Mouse (Mus musculus): ENCODE measurements at regions not wholly inside any gene's neighbourhood (a gene's known extent, or its start where the extent isn't known, plus 50 kb on each side); places are given as distances from the start of the nearest gene placed in this dataset.

DNA sequence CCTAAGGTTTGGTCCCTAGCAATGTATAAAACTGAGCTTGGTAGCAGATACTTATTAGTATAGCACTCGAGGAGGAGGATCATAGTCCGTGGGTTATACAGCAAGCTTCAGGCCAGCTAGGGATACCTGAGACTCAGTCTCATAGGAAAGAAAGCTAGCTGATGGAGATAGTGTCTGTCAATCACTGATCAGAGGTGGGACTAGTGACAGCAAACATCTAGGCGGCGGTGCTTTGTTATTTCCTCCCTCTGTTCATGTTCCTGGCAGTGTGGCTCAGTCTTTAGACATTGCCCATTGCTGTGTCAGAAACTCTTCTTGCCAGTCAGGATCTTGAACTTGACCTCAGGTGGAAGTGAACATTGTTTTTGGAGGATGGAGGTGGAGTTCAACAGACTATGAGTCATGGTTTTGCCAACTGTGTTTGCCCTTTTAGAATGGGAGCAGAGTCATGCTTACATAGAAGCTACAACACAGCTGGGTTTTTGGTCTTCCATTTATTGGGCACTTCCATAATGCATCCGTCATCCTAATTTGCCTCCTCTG lies 1315.8 kb upstream of the A1bg start:
- no peaks in the 10 kb centered on the region for H3K27me3 ChIP-seq (replicated peaks)
- 81% methylated on average over 5 of the region's 5 CpGs for WGBS
- H3K36me3 ChIP-seq: no peaks in the 10 kb centered on the region
- H3K9ac ChIP-seq: no peak overlapping the region
- H3K9me3 ChIP-seq: no peaks in the 10 kb centered on the region
- no peak overlapping the region for H3K27ac ChIP-seq
- H3K4me2 ChIP-seq: no peak overlapping the region
- no peaks in the 10 kb centered on the region for H3K4me1 ChIP-seq
- no peak overlapping the region for H3K4me3 ChIP-seq (replicated peaks)
- ATAC-seq (ENCODE audit: insufficient read depth, low FRiP score, low read depth): no peak

DNA sequence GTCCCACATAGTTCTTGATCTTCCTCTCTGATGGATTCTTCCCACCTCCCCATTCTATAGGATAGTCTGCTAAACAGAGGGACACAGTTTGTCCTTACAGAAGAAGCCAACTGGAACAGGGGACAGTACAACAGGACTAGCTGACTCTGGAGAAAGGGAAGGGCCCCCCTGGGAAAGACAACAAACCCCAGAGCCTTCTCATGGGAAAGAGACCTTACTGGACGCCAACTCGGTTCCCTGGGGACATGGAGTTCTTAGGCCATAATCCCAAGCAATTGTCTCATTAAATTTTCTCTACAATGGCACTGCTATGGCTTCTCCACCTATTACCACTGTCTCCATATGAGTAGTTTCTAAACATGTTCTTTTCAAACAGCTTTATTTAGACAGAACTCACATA lies 1313.2 kb upstream of the A1bg start:
- no peak overlapping the region for H3K9ac ChIP-seq
- H3K9me3 ChIP-seq: no peaks in the 10 kb centered on the region
- no peak for ATAC-seq (ENCODE audit: insufficient read depth, low FRiP score, low read depth)
- 91% methylated on average over 2 of the region's 2 CpGs for WGBS
- H3K4me3 ChIP-seq (replicated peaks): no peak overlapping the region
- H3K27ac ChIP-seq: no peak overlapping the region
- no peak overlapping the region for H3K4me2 ChIP-seq
- H3K36me3 ChIP-seq: no peaks in the 10 kb centered on the region
- no peaks in the 10 kb centered on the region for H3K27me3 ChIP-seq (replicated peaks)
- no peaks in the 10 kb centered on the region for H3K4me1 ChIP-seq

DNA sequence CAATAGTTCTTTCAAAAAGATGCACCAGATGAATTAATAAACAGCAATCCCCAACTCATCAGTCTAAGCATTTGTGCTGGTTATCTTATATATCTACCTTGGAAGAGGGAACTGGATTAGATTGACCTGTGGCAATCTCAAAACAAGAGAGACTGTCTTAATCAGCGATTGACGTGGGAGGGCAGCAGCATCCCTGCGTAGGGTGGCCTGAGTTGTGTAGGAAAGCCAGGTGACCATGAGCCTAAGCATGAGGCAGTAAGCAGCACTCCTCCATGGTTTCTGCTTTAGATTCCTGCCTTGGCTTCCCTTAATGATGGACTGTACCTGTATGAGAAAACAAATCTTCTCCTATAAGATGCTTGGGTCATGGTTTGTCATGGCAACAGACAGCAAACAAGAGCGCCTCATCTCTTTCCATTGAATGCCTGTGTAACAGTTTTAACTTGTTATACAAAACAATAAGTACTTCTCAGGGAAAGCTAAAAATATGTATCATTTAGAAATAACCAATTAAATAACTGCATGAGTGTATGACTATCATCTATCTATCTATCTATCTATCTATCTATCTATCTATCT lies 1311.5 kb upstream of the A1bg start:
- no peak for ATAC-seq (ENCODE audit: insufficient read depth, low FRiP score, low read depth)
- Histone ChIP-seq H3K36me3 (no peaks in the 10 kb centered on the region), H3K9ac (no peak overlapping the region), H3K9me3 (no peaks in the 10 kb centered on the region), H3K27ac (no peak overlapping the region), H3K4me3 (replicated peaks) (no peak overlapping the region), H3K27me3 (replicated peaks) (no peaks in the 10 kb centered on the region), H3K4me1 (no peaks in the 10 kb centered on the region), H3K4me2 (no peak overlapping the region)
- 97% methylated on average over 4 of the region's 4 CpGs for WGBS

DNA sequence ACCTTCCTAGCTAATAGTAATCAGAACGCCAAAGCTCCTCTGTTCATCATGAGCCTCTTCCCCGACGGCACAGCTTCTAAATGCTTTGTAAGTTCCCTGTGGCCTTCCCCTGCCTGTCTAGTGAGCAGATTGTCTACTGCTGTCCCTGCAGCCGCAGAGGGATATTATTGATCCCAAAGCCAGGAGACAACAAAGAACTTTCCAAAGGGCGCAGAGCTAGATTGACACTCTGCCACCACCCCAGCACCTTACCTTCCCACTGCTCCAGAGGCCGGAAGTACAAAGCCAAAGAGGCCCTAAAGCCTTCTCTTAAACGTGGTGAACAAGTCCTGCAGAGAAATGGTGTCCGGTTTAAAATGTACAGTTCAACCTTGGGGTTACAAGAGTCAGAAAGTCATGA lies 1310.3 kb upstream of the A1bg start:
- Histone ChIP-seq H3K36me3 (no peaks in the 10 kb centered on the region), H3K4me3 (replicated peaks) (no peak overlapping the region), H3K9me3 (no peaks in the 10 kb centered on the region), H3K27me3 (replicated peaks) (no peaks in the 10 kb centered on the region), H3K9ac (no peak overlapping the region), H3K4me1 (no peaks in the 10 kb centered on the region), H3K4me2 (no peak overlapping the region), H3K27ac (no peak overlapping the region)
- 59% methylated on average over 8 of the region's 8 CpGs for WGBS
- no peak for ATAC-seq (ENCODE audit: insufficient read depth, low FRiP score, low read depth)

DNA sequence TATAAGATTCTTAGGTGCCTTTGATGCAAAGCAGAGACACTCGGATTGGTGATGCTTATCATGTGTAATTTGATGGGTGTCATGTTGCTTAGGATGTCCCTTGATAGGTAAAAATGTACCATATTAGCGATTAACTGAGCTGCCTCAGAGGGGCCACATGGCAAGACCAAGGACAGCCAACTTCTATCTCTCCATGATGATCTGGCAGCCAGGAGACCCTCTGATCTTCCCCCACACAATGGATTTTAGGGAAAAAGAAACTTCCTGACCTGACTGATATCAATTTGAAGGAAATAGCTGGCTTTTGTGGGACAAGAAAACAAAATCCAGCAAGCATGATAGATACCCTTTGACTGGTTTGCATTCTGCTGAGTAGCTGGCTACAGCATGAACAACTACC lies 1308.9 kb upstream of the A1bg start:
- WGBS: 84% methylated on average over 2 of the region's 2 CpGs
- ATAC-seq (ENCODE audit: insufficient read depth, low FRiP score, low read depth): no peak
- H3K27ac ChIP-seq: no peak overlapping the region

DNA sequence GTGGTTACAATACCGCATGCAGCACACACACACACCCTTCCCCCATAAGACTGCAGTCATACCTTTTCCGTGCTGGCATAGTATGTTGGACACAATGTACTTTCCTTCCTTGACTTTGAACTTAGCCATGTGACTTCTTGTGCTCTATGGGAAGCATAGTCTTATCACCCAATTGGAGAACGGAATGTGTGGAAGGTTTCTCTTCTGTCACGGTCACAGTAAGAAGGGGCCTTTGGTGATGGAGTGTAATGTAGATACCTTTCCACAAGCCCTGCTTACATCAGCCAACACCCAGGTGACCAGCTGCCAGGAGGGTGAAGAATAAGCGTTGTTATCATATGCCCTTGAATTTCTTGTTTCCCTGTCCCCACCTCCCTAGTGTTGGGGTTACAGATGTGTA lies 1308.0 kb upstream of the A1bg start:
- Histone ChIP-seq H3K9me3 (no peaks in the 10 kb centered on the region), H3K36me3 (no peaks in the 10 kb centered on the region), H3K27me3 (replicated peaks) (no peaks in the 10 kb centered on the region), H3K9ac (no peak overlapping the region), H3K4me2 (no peak overlapping the region), H3K4me1 (no peaks in the 10 kb centered on the region), H3K4me3 (replicated peaks) (no peak overlapping the region), H3K27ac (no peak overlapping the region)
- 87% methylated on average over 5 of the region's 5 CpGs for WGBS
- ATAC-seq (ENCODE audit: insufficient read depth, low FRiP score, low read depth): no peak

More for the DNA sequence above, 1308.9 kb upstream of the A1bg start:
- Histone ChIP-seq H3K9ac (no peak overlapping the region), H3K4me3 (replicated peaks) (no peak overlapping the region), H3K4me2 (no peak overlapping the region), H3K36me3 (no peaks in the 10 kb centered on the region), H3K27me3 (replicated peaks) (no peaks in the 10 kb centered on the region), H3K9me3 (no peaks in the 10 kb centered on the region), H3K4me1 (no peaks in the 10 kb centered on the region)

DNA sequence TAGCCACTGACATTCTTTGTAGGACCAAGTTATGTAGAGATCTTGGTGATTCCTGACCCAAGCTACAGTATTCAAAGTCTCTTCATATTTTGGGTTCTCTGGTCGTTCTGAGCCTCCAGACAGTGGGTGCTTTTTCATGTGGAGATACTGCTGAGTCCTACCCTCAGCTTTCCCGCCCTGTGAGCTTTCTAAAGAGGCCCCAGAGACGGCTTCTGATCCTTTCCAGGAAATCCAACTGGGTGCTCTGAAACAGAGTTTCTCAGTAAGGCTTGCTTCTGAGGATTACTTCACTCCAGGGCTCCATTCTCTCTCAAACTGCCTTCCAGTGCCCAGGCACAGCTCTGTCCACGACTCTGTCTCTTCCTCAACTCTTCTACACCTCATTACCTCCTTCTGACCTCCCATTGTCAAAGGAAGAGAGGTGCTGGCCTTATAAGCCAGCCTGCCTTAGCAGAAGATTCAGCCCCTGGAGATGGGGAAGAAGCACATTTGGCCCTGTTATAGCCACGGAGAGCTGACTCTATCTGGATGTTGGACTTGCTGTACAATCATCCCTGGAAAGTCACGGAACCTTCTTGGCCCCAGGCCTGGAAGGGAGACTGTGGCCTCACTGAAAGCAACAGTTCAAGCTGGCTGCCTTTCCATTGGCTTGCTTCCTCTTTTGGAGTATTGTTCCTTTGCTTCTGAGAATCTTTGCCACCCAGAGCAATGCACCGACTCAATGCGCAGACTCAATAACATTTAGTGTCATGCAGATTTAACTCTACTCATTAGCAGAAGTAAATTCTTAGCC lies 1306.9 kb upstream of the A1bg start:
- no peaks in the 10 kb centered on the region for H3K27me3 ChIP-seq (replicated peaks)
- H3K4me3 ChIP-seq (replicated peaks): no peak overlapping the region
- H3K36me3 ChIP-seq: no peaks in the 10 kb centered on the region
- H3K9ac ChIP-seq: no peak overlapping the region
- no peaks in the 10 kb centered on the region for H3K4me1 ChIP-seq
- no peak overlapping the region for H3K27ac ChIP-seq
- ATAC-seq (ENCODE audit: insufficient read depth, low FRiP score, low read depth): no peak
- no peaks in the 10 kb centered on the region for H3K9me3 ChIP-seq
- WGBS: 79% methylated on average over 8 of the region's 8 CpGs
- no peak overlapping the region for H3K4me2 ChIP-seq

DNA sequence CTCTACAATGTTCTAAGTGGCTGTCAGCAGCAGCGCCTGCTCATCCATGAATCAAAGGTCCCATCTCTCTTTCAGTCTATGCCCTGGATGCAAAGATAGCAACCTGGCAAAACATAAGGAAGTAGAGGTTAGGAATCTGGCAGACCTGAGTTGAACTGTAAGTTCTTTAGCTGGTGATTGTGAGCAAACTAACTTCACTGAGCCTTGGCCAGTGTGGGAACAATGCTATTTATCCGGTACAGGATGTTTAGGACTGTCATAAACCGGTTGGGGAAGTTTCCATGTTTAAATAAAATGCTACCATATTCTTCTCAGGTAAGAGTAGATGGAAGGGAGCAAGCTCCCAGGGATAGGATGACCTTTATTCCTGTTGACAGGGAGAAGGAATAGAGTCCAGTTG lies 1306.2 kb upstream of the A1bg start:
- H3K27me3 ChIP-seq (replicated peaks): no peaks in the 10 kb centered on the region
- H3K9ac ChIP-seq: no peak overlapping the region
- no peak for ATAC-seq (ENCODE audit: insufficient read depth, low FRiP score, low read depth)
- no peaks in the 10 kb centered on the region for H3K36me3 ChIP-seq
- no peaks in the 10 kb centered on the region for H3K4me1 ChIP-seq
- no peak overlapping the region for H3K27ac ChIP-seq
- WGBS: 79% methylated on average over 3 of the region's 3 CpGs
- H3K9me3 ChIP-seq: no peaks in the 10 kb centered on the region
- H3K4me2 ChIP-seq: no peak overlapping the region
- no peak overlapping the region for H3K4me3 ChIP-seq (replicated peaks)

DNA sequence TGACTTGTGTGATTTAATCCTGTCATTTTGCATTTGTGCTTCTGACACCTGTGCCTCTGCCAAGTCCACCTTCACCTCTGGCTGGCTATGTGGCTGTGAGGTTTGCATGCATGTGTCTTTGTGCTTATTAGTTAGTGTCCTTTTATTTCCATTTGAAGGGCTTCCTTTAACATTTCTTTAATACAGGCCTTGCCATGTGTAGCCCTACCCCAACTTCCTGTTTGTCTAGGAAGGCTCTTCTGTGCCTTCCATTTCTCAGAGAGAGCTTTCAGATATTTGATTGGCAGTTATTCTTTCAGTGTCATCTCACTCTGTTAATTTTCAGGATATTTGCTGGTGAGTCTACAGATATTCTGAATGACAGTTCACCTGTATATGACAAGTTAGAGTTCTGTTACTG lies 1302.0 kb upstream of the A1bg start:
- Histone ChIP-seq H3K9me3 (no peaks in the 10 kb centered on the region), H3K36me3 (no peaks in the 10 kb centered on the region)

DNA sequence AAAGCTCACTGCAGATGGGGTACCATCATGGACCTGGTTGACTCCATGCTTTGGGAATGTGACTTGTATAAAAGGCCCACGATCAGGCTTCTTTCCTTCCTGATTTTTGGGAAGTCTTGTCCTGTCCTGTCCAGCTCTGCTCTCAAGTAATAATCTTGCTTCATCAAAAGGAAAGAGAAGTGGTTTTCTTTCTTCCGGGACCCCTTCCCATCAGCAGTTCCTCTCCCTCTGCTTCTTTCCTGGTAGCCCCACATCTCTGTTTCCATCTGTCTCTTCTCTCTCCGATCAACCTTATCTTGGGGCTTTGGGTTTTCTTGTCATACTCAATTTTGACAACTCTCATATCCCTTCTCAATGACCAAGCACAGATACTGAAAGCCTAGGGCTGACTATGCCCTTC lies 1301.4 kb upstream of the A1bg start:
- H3K4me3 ChIP-seq (replicated peaks): no peak overlapping the region
- no peak overlapping the region for H3K9ac ChIP-seq
- no peak for ATAC-seq (ENCODE audit: insufficient read depth, low FRiP score, low read depth)
- H3K9me3 ChIP-seq: no peaks in the 10 kb centered on the region
- no peak overlapping the region for H3K27ac ChIP-seq
- H3K36me3 ChIP-seq: no peaks in the 10 kb centered on the region
- 84% methylated on average over 3 of the region's 3 CpGs for WGBS
- no peak overlapping the region for H3K4me2 ChIP-seq
- H3K27me3 ChIP-seq (replicated peaks): no peaks in the 10 kb centered on the region
- H3K4me1 ChIP-seq: no peaks in the 10 kb centered on the region

More for the DNA sequence above, 1302.0 kb upstream of the A1bg start:
- no peak overlapping the region for H3K27ac ChIP-seq
- H3K4me2 ChIP-seq: no peak overlapping the region
- no peaks in the 10 kb centered on the region for H3K4me1 ChIP-seq
- no peak for ATAC-seq (ENCODE audit: insufficient read depth, low FRiP score, low read depth)
- H3K9ac ChIP-seq: no peak overlapping the region
- no peak overlapping the region for H3K4me3 ChIP-seq (replicated peaks)
- H3K27me3 ChIP-seq (replicated peaks): no peaks in the 10 kb centered on the region

DNA sequence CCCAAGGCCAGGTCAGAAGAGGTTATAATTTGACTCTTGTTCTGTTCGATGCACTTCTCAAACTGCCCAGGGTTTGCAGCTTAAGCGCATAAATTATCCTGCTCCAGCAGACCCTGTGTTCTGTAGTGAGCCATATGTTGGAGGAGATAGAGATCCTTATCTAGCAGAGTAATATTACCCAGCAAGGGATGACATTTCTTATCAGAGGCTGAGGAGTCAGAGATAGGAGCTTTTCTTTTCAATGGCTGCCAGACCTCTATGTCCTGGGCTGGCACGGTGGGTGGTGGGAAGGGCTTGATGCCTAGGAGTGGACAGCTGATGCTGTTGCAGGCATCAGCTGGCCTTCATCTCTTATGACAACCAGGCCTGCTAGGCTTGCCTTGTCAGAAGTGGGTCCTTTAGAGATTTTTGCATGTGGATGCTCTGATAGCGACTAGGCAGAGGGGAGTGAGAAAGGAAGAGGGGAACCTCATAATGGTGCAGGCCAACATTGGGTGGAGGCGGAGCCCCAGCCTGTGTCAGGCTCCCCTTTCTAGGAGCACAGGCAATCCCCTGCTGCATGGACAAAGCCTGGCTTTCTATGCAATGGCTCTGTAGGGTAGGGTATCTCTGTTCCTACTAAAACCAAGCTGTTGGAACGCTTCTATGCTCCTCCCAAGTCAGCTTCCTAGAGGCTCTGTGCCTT lies 1300.5 kb upstream of the A1bg start:
- no peaks in the 10 kb centered on the region for H3K9me3 ChIP-seq
- ATAC-seq (ENCODE audit: insufficient read depth, low FRiP score, low read depth): peak; percentile 54; the same call in 1 of the 2 replicates
- H3K27me3 ChIP-seq (replicated peaks): no peaks in the 10 kb centered on the region
- 73% methylated on average over 6 of the region's 6 CpGs for WGBS
- H3K36me3 ChIP-seq: no peaks in the 10 kb centered on the region
- no peak overlapping the region for H3K4me2 ChIP-seq
- no peak overlapping the region for H3K9ac ChIP-seq
- no peaks in the 10 kb centered on the region for H3K4me1 ChIP-seq
- no peak overlapping the region for H3K4me3 ChIP-seq (replicated peaks)
- H3K27ac ChIP-seq: no peak overlapping the region

DNA sequence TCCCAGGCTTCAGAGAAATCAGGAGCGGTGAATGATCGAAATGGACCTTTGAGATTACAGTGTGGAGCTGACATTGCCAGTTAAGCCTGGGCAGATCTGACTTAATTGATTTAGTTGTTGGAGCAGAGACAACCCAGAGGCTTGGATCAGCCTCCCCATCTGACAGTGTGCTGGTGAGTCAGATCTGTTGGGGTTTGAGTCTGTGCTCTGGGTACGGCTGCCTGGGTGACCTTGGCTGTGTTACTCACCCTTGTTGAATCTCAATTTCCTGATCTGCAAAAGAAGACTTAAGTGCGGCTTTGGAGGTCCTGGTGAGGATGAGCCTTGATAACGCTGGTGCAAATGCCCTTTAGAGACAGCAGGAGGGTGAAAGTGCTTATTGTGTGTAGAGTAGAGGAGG lies 1299.9 kb upstream of the A1bg start:
- H3K4me1 ChIP-seq: no peaks in the 10 kb centered on the region

More for the DNA sequence above, 1299.9 kb upstream of the A1bg start:
- ATAC-seq (ENCODE audit: insufficient read depth, low FRiP score, low read depth): no peak
- Histone ChIP-seq H3K27me3 (replicated peaks) (no peaks in the 10 kb centered on the region), H3K9ac (no peak overlapping the region), H3K4me3 (replicated peaks) (no peak overlapping the region), H3K9me3 (no peaks in the 10 kb centered on the region), H3K27ac (no peak overlapping the region), H3K4me2 (no peak overlapping the region), H3K36me3 (no peaks in the 10 kb centered on the region)
- WGBS: 74% methylated on average over 5 of the region's 5 CpGs
